Mouse (Mus musculus): ENCODE measurements around the gene E130218I03Rik. TPM values are rescaled to one million over a fixed set of nuclear protein-coding genes. Genes with fewer than 3 reads are reported as not detected.

Gene E130218I03Rik
- polyA plus RNA-seq, 1 experiment from 2014 or later = 1.4 TPM

- Histone ChIP-seq H3K4me2 (replicated peaks) (peak overlapping the region; percentile 89), H3K4me1 (peaks cover 62% of the 10 kb centered on the region), H3K4me3 (peak overlapping the region; percentile 34), H3K36me3 (no peaks in the 10 kb centered on the region), H3K9me3 (no peaks in the 10 kb centered on the region), H3K9ac (peak overlapping the region; percentile 31; the same call in 1 of the 2 replicates), H3K27me3 (peaks cover 72% of the 10 kb centered on the region), H3K27ac (no peak overlapping the region)
- no peak for ATAC-seq (ENCODE audit: insufficient number of reproducible peaks, insufficient read depth, low FRiP score, low TSS enrichment)
- WGBS = 6% methylated on average over 15 of the region's 15 CpGs
Observed at GRCm38 (mm10) chr4:134252911-134253721, 9.7 kb downstream of the E130218I03Rik start.

DNA sequence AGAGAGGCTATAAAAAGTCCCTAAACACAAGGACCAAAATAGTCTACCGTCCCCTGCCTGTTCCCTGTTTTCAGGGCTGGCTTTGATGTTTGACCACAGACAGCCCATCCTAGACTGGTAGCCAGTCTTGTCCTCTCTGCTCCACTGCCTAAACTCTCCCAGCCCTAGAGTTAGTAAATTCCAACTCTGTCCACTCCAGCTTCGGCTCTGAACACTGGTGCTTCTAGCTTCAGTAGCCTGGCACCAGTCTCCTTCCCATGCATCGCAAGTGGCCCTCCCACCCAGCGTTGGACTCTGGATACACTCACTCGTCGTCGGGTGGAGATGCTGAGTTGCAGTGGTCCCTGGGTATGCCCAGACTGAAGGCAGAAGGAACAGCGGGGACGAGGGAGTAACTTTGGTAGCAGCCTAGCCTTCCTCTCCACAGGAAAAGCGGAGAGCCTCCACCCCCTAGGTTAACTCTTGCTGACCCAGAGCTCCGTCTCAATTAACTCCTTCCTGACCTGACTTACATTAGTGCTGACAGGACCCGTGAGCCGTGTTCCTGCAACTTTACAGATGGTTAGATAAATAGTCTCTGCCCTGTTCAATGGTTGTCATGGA is 10.4 kb downstream of the E130218I03Rik start, which contains the start of gene Grrp1:
Gene Grrp1, minus strand, starts transcription at position 385 of the 603 bp plus-strand sequence.
- 2% methylated on average over 13 of the region's 13 CpGs for WGBS
- no peaks in the 10 kb centered on the region for H3K9me3 ChIP-seq
- H3K9ac ChIP-seq = peak within 1 kb of the TSS; percentile 31; the same call in 1 of the 2 replicates
- H3K4me3 ChIP-seq = peak within 1 kb of the TSS; percentile 34
- no peak for ATAC-seq (ENCODE audit: insufficient number of reproducible peaks, insufficient read depth, low FRiP score, low TSS enrichment)
- peaks cover 62% of the 10 kb centered on the region for H3K4me1 ChIP-seq
- H3K27ac ChIP-seq = no peak within 1 kb of the TSS; the same call in 1 of the 2 replicates
- no peaks in the 10 kb centered on the region for H3K36me3 ChIP-seq
- peaks cover 65% of the 10 kb centered on the region for H3K27me3 ChIP-seq
- peak within 1 kb of the TSS; percentile 89 for H3K4me2 ChIP-seq (replicated peaks)

DNA sequence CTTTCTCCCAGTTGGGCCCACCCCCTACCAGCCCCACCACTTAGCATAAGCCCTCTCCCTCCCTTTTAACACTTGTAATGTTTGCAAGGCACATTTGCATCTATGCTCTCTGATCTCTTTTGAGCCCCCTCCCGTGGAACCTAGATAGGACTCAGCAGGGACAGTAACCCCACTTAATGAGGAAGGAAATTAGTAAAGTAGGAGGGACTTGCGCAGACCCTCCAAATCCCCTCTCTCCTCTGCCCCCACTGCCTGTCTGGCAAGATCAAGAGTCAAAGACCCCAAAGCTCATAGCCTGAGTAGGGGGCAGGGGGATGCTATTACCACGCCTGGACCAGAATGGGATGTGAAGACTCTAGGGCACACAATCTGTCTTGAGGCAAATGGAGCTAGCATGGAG is 11.4 kb downstream of the E130218I03Rik start:
- ATAC-seq (ENCODE audit: insufficient number of reproducible peaks, insufficient read depth, low FRiP score, low TSS enrichment) = no peak
- 30% methylated on average over 3 of the region's 3 CpGs for WGBS
- H3K27me3 ChIP-seq = peaks cover 55% of the 10 kb centered on the region
- H3K36me3 ChIP-seq = no peaks in the 10 kb centered on the region
- no peak overlapping the region for H3K27ac ChIP-seq
- H3K4me1 ChIP-seq = peaks cover 61% of the 10 kb centered on the region
- no peak overlapping the region for H3K4me3 ChIP-seq
- no peaks in the 10 kb centered on the region for H3K9me3 ChIP-seq
- H3K9ac ChIP-seq = no peak overlapping the region
- H3K4me2 ChIP-seq (replicated peaks) = no peak overlapping the region

GRCm38 (mm10) chr4:134255854-134256253 is 12.4 kb downstream of the E130218I03Rik start:
- no peaks in the 10 kb centered on the region for H3K9me3 ChIP-seq
- peaks cover 52% of the 10 kb centered on the region for H3K4me1 ChIP-seq
- H3K4me3 ChIP-seq = no peak overlapping the region
- 0 out of 2 replicates have a peak overlapping the region, but pooled peaks have one; percentile 15 for H3K9ac ChIP-seq
- H3K27ac ChIP-seq = no peak overlapping the region
- H3K27me3 ChIP-seq = peaks cover 45% of the 10 kb centered on the region
- no peak overlapping the region for H3K4me2 ChIP-seq (replicated peaks)
- whole genome bisulfite sequencing = 25% methylated on average over 4 of the region's 4 CpGs
- no peak for ATAC-seq (ENCODE audit: insufficient number of reproducible peaks, insufficient read depth, low FRiP score, low TSS enrichment)
- H3K36me3 ChIP-seq = no peaks in the 10 kb centered on the region

GRCm38 (mm10) chr4:134256407-134257197 is 13.1 kb downstream of the E130218I03Rik start:
- peaks cover 45% of the 10 kb centered on the region for H3K4me1 ChIP-seq
- peaks cover 37% of the 10 kb centered on the region for H3K27me3 ChIP-seq
- H3K9ac ChIP-seq = no peak overlapping the region
- 9% methylated on average over 19 of the region's 19 CpGs for WGBS
- 0 out of 2 replicates have a peak overlapping the region, but pooled peaks have one; percentile 9 for H3K4me2 ChIP-seq (replicated peaks)
- no peak for ATAC-seq (ENCODE audit: insufficient number of reproducible peaks, insufficient read depth, low FRiP score, low TSS enrichment)
- H3K9me3 ChIP-seq = no peaks in the 10 kb centered on the region
- H3K36me3 ChIP-seq = no peaks in the 10 kb centered on the region
- no peak overlapping the region for H3K4me3 ChIP-seq
- no peak overlapping the region for H3K27ac ChIP-seq

- H3K9me3 ChIP-seq = no peaks in the 10 kb centered on the region
- no peak overlapping the region for H3K4me3 ChIP-seq
- 0 out of 2 replicates have a peak overlapping the region, but pooled peaks have one; percentile 23 for H3K27ac ChIP-seq
- no peak overlapping the region for H3K9ac ChIP-seq
- 0 out of 2 replicates have a peak overlapping the region, but pooled peaks have one; percentile 5 for H3K4me2 ChIP-seq (replicated peaks)
- H3K4me1 ChIP-seq = peaks cover 37% of the 10 kb centered on the region
- H3K36me3 ChIP-seq = no peaks in the 10 kb centered on the region
- ATAC-seq (ENCODE audit: insufficient number of reproducible peaks, insufficient read depth, low FRiP score, low TSS enrichment) = no peak
- H3K27me3 ChIP-seq = peaks cover 29% of the 10 kb centered on the region
- WGBS = 12% methylated on average over 11 of the region's 11 CpGs
Observed at GRCm38 (mm10) chr4:134257198-134258009, 13.9 kb downstream of the E130218I03Rik start.

- Histone ChIP-seq H3K9me3 (no peaks in the 10 kb centered on the region), H3K36me3 (no peaks in the 10 kb centered on the region), H3K4me3 (no peak overlapping the region), H3K4me1 (peaks cover 31% of the 10 kb centered on the region), H3K4me2 (replicated peaks) (no peak overlapping the region), H3K27ac (0 out of 2 replicates have a peak overlapping the region, but pooled peaks have one; percentile 23), H3K9ac (no peak overlapping the region), H3K27me3 (peaks cover 20% of the 10 kb centered on the region)
- 57% methylated on average over 11 of the region's 11 CpGs for WGBS
- no peak for ATAC-seq (ENCODE audit: insufficient number of reproducible peaks, insufficient read depth, low FRiP score, low TSS enrichment)
Observed at GRCm38 (mm10) chr4:134258354-134258753, 14.9 kb downstream of the E130218I03Rik start.

DNA sequence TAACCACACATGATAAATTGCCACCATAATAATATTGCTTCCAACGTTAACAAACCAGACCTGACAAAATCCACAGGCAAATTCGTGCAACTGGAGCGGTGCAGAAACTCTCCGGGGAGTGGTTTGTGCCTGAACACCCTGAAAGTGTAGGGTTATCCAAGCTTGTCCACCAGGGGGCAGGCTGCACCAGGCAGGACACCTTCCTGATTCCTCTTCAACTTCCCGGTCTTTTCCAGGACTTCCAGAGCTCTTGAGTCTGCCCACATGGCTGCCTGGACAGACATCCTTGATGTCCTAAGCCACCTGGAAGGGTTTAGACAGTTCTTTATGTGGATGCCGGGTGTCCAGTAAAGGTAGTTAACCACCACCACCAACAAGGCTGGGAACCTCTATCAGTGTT is 19.7 kb downstream of the E130218I03Rik start:
- Histone ChIP-seq H3K27ac (no peak overlapping the region), H3K36me3 (no peaks in the 10 kb centered on the region), H3K9me3 (no peaks in the 10 kb centered on the region), H3K27me3 (no peaks in the 10 kb centered on the region), H3K9ac (no peak overlapping the region), H3K4me2 (replicated peaks) (no peak overlapping the region), H3K4me3 (no peak overlapping the region), H3K4me1 (no peaks in the 10 kb centered on the region; the same call in 1 of the 2 replicates)
- no peak for ATAC-seq (ENCODE audit: insufficient number of reproducible peaks, insufficient read depth, low FRiP score, low TSS enrichment)
- 29% methylated on average over 6 of the region's 6 CpGs for WGBS

GRCm38 (mm10) chr4:134265860-134266585 is 22.6 kb downstream of the E130218I03Rik start:
- Histone ChIP-seq H3K4me3 (no peak overlapping the region), H3K27ac (no peak overlapping the region), H3K4me2 (replicated peaks) (no peak overlapping the region), H3K9ac (no peak overlapping the region), H3K27me3 (no peaks in the 10 kb centered on the region), H3K36me3 (no peaks in the 10 kb centered on the region), H3K4me1 (no peaks in the 10 kb centered on the region), H3K9me3 (no peaks in the 10 kb centered on the region)
- 52% methylated on average over 9 of the region's 9 CpGs for WGBS
- ATAC-seq (ENCODE audit: insufficient number of reproducible peaks, insufficient read depth, low FRiP score, low TSS enrichment) = no peak

DNA sequence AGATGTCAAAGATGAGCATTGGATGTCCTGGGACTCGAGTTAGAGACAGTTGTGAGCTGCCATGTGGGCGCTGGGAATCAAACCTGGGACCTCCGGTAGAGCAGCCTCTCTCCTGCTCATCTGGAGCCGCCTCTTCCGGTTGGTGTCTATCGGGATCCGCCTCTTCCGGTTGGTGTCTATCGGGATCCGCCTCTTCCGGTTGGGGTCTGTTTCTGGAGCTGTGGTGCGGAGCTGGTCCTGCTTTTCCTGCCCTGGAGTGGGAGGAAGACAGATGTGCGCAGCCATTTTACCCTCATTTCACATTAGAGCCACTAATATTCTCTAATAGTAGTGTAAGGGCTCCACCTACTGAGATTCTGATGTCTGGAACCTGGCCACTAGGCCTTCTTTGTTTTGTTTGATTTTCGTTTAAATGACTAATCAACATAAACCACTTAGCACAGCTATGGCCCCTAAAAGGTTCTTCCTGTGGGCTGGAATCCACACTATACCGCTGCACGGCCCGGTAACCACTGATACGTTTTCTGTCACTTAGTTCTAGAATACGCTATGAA is 24.7 kb downstream of the E130218I03Rik start:
- H3K36me3 ChIP-seq = no peaks in the 10 kb centered on the region
- H3K9me3 ChIP-seq = no peaks in the 10 kb centered on the region
- H3K9ac ChIP-seq = no peak overlapping the region
- ATAC-seq (ENCODE audit: insufficient number of reproducible peaks, insufficient read depth, low FRiP score, low TSS enrichment) = no peak
- WGBS = 86% methylated on average over 19 of the region's 19 CpGs
- H3K27ac ChIP-seq = no peak overlapping the region
- 0 out of 2 replicates have a peak, but pooled peaks cover 3% of the 10 kb centered on the region for H3K4me1 ChIP-seq
- H3K4me2 ChIP-seq (replicated peaks) = no peak overlapping the region
- H3K4me3 ChIP-seq = no peak overlapping the region
- no peaks in the 10 kb centered on the region for H3K27me3 ChIP-seq
